In the genomic region with DNA sequence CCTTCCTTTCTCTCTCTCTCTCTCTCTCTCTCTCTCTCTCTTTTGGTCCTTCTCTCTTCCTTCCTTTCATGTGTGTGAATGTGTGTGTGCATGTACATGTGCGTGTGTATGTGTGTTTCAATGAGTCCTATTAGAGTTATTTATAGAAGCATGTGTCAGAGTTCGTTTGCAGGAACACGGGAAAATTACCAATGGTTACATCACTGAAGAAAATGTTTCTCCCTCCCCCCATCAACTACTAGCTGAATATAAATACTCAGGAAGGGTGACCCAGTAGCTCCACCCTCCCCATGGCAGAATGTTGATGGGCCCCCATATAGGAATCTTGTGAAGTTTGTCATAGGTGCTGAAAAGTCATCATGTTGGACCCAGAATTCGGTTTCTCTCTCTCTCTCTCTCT, we compare ENCODE assay signal across 40 mouse cellular contexts. TPM values are rescaled to one million over a fixed set of nuclear protein-coding genes. Genes with fewer than 3 reads are reported as not detected.
"Had no signal": no experiment of that assay in that cellular context is flagged by ENCODE, and none has a peak within 500 bp of the region (broad histone marks: within the 10 kb centered on the region; RNA-seq: fewer than 3 reads in every experiment).

No protein-coding gene starts in this region.

- H3K27me3 ChIP-seq: heart, embryonic 15.5 days; hindbrain, embryonic 12.5 days; intestine, embryonic 15.5 days; limb, embryonic 12.5 days; liver, embryonic 13.5 days had no signal

- H3K4me3 ChIP-seq: gastrocnemius, adult 2 months; heart, embryonic 13.5 days; heart, embryonic 15.5 days; hindbrain, embryonic 10.5 days; hindbrain, embryonic 12.5 days; intestine, embryonic 15.5 days; layer of hippocampus, adult 2 months; limb, embryonic 10.5 days; limb, embryonic 12.5 days; liver, embryonic 13.5 days had no signal

- ATAC-seq: hindbrain, embryonic 16.5 days; inflammation-experienced regulatory T-cells, adult 6 months; intestine, embryonic 15.5 days; intestine, postnatal 0 days had no signal

- H3K9ac ChIP-seq: heart, embryonic 13.5 days; heart, embryonic 15.5 days; hindbrain, embryonic 12.5 days; hindbrain, embryonic 14.5 days; intestine, embryonic 15.5 days; limb, embryonic 12.5 days; liver, embryonic 13.5 days had no signal

- H3K27ac ChIP-seq: gastrocnemius, adult 2 months; heart, embryonic 13.5 days; heart, embryonic 15.5 days; hindbrain, embryonic 10.5 days; hindbrain, embryonic 12.5 days; hindbrain, embryonic 14.5 days; intestine, embryonic 15.5 days; layer of hippocampus, adult 2 months; limb, embryonic 10.5 days; limb, embryonic 12.5 days; liver, embryonic 13.5 days had no signal

- H3K4me2 ChIP-seq: heart, embryonic 11.5 days; heart, embryonic 13.5 days; heart, embryonic 15.5 days; hindbrain, embryonic 12.5 days; hindbrain, embryonic 14.5 days; intestine, embryonic 15.5 days; limb, embryonic 12.5 days; liver, embryonic 11.5 days; liver, embryonic 13.5 days had no signal

- DNase-seq: gastrocnemius, adult 2 months; gastrocnemius, postnatal 10 days; gastrocnemius, postnatal 25 days; heart, adult 18-20 months; heart, postnatal 10 days; heart, postnatal 4 days; kidney, adult 18-20 months; kidney, adult 8-10 months; kidney, postnatal 10 days; kidney, postnatal 25 days; kidney, postnatal 4 days; liver; liver, embryonic 13.5 days had no signal

- H3K36me3 ChIP-seq: heart, embryonic 13.5 days; heart, embryonic 15.5 days; hindbrain, embryonic 10.5 days; hindbrain, embryonic 12.5 days; intestine, embryonic 15.5 days; limb, embryonic 10.5 days; limb, embryonic 12.5 days; liver, embryonic 13.5 days had no signal

- H3K4me1 ChIP-seq: heart, embryonic 13.5 days; heart, embryonic 15.5 days; hindbrain, embryonic 10.5 days; hindbrain, embryonic 12.5 days; intestine, embryonic 15.5 days; limb, embryonic 10.5 days; limb, embryonic 12.5 days; liver, embryonic 13.5 days had no signal

- H3K9me3 ChIP-seq: heart, embryonic 15.5 days; hindbrain, embryonic 10.5 days; hindbrain, embryonic 12.5 days; intestine, embryonic 15.5 days; limb, embryonic 10.5 days; limb, embryonic 12.5 days; liver, embryonic 13.5 days had no signal

RNA-seq across cellular contexts. Expression of a gene that starts 1.5 kb away (rescaled TPM):
- total RNA-seq: gastrocnemius, adult 2 months; gastrocnemius, postnatal 10 days; gastrocnemius, postnatal 25 days; gastrocnemius, postnatal 4 days; granulocyte monocyte progenitor cell, adult 5-6 weeks; heart, adult 18-20 months; heart, adult 8-10 months; heart, postnatal 10 days; heart, postnatal 25 days; heart, postnatal 4 days; layer of hippocampus, adult 2 months; layer of hippocampus, postnatal 10 days; layer of hippocampus, postnatal 25 days; left cerebral cortex, adult 8-10 months; left cerebral cortex, postnatal 10 days; left cerebral cortex, postnatal 25 days had no signal
- polyA plus RNA-seq: frontal cortex, adult 2 months; heart, embryonic 11.5 days; heart, embryonic 13.5 days; heart, embryonic 15.5 days; hindbrain, embryonic 10.5 days; hindbrain, embryonic 12.5 days; hindbrain, embryonic 14.5 days; hindbrain, embryonic 16.5 days; inflammation-experienced regulatory T-cells, adult 6 months; intestine, embryonic 15.5 days; intestine, postnatal 0 days; kidney, embryonic 14.5 days; kidney, embryonic 16.5 days; limb, embryonic 10.5 days; limb, embryonic 12.5 days; limb, embryonic 14.5 days; liver, embryonic 11.5 days; liver, embryonic 13.5 days had no signal

RNA-seq across cellular contexts. Expression of a gene that starts 15.2 kb away (rescaled TPM):
- total RNA-seq: gastrocnemius, adult 2 months; gastrocnemius, postnatal 10 days; gastrocnemius, postnatal 25 days; gastrocnemius, postnatal 4 days; granulocyte monocyte progenitor cell, adult 5-6 weeks; heart, adult 18-20 months; heart, adult 8-10 months; heart, postnatal 10 days; heart, postnatal 25 days; heart, postnatal 4 days; layer of hippocampus, adult 2 months; layer of hippocampus, postnatal 10 days; layer of hippocampus, postnatal 25 days; left cerebral cortex, adult 8-10 months; left cerebral cortex, postnatal 10 days; left cerebral cortex, postnatal 25 days had no signal
- polyA plus RNA-seq: frontal cortex, adult 2 months; heart, embryonic 11.5 days; heart, embryonic 13.5 days; heart, embryonic 15.5 days; hindbrain, embryonic 10.5 days; hindbrain, embryonic 12.5 days; hindbrain, embryonic 14.5 days; hindbrain, embryonic 16.5 days; inflammation-experienced regulatory T-cells, adult 6 months; intestine, embryonic 15.5 days; intestine, postnatal 0 days; kidney, embryonic 14.5 days; kidney, embryonic 16.5 days; limb, embryonic 10.5 days; limb, embryonic 12.5 days; limb, embryonic 14.5 days; liver, embryonic 11.5 days; liver, embryonic 13.5 days had no signal

RNA-seq across cellular contexts. Expression of a gene that starts 28.8 kb away (rescaled TPM):
- total RNA-seq: gastrocnemius, adult 2 months; gastrocnemius, postnatal 10 days; gastrocnemius, postnatal 25 days; gastrocnemius, postnatal 4 days; granulocyte monocyte progenitor cell, adult 5-6 weeks; heart, adult 18-20 months; heart, adult 8-10 months; heart, postnatal 10 days; heart, postnatal 25 days; heart, postnatal 4 days; layer of hippocampus, adult 2 months; layer of hippocampus, postnatal 10 days; layer of hippocampus, postnatal 25 days; left cerebral cortex, adult 8-10 months; left cerebral cortex, postnatal 10 days; left cerebral cortex, postnatal 25 days had no signal
- polyA plus RNA-seq: frontal cortex, adult 2 months; heart, embryonic 11.5 days; heart, embryonic 13.5 days; heart, embryonic 15.5 days; hindbrain, embryonic 10.5 days; hindbrain, embryonic 12.5 days; hindbrain, embryonic 14.5 days; hindbrain, embryonic 16.5 days; inflammation-experienced regulatory T-cells, adult 6 months; intestine, embryonic 15.5 days; intestine, postnatal 0 days; kidney, embryonic 14.5 days; kidney, embryonic 16.5 days; limb, embryonic 10.5 days; limb, embryonic 12.5 days; limb, embryonic 14.5 days; liver, embryonic 11.5 days; liver, embryonic 13.5 days had no signal

RNA-seq across cellular contexts. Expression of a gene that starts 33.7 kb away (rescaled TPM):
- total RNA-seq: gastrocnemius, adult 2 months; gastrocnemius, postnatal 10 days; gastrocnemius, postnatal 25 days; gastrocnemius, postnatal 4 days; granulocyte monocyte progenitor cell, adult 5-6 weeks; layer of hippocampus, postnatal 10 days; left cerebral cortex, postnatal 10 days; left cerebral cortex, postnatal 25 days had no signal
- polyA plus RNA-seq: hindbrain, embryonic 12.5 days; hindbrain, embryonic 14.5 days; limb, embryonic 10.5 days; limb, embryonic 12.5 days had no signal

RNA-seq across cellular contexts. Expression of a gene that starts 36.7 kb away (rescaled TPM):
- total RNA-seq: gastrocnemius, adult 2 months; gastrocnemius, postnatal 10 days; gastrocnemius, postnatal 25 days; gastrocnemius, postnatal 4 days; granulocyte monocyte progenitor cell, adult 5-6 weeks; heart, adult 18-20 months; heart, adult 8-10 months; heart, postnatal 10 days; heart, postnatal 25 days; heart, postnatal 4 days; layer of hippocampus, adult 2 months; layer of hippocampus, postnatal 10 days; layer of hippocampus, postnatal 25 days; left cerebral cortex, adult 8-10 months; left cerebral cortex, postnatal 10 days; left cerebral cortex, postnatal 25 days had no signal
- polyA plus RNA-seq: frontal cortex, adult 2 months; heart, embryonic 11.5 days; heart, embryonic 13.5 days; heart, embryonic 15.5 days; hindbrain, embryonic 10.5 days; hindbrain, embryonic 12.5 days; hindbrain, embryonic 14.5 days; hindbrain, embryonic 16.5 days; inflammation-experienced regulatory T-cells, adult 6 months; intestine, embryonic 15.5 days; intestine, postnatal 0 days; kidney, embryonic 14.5 days; kidney, embryonic 16.5 days; limb, embryonic 10.5 days; limb, embryonic 12.5 days; limb, embryonic 14.5 days; liver, embryonic 11.5 days; liver, embryonic 13.5 days had no signal
